In the genomic region with DNA sequence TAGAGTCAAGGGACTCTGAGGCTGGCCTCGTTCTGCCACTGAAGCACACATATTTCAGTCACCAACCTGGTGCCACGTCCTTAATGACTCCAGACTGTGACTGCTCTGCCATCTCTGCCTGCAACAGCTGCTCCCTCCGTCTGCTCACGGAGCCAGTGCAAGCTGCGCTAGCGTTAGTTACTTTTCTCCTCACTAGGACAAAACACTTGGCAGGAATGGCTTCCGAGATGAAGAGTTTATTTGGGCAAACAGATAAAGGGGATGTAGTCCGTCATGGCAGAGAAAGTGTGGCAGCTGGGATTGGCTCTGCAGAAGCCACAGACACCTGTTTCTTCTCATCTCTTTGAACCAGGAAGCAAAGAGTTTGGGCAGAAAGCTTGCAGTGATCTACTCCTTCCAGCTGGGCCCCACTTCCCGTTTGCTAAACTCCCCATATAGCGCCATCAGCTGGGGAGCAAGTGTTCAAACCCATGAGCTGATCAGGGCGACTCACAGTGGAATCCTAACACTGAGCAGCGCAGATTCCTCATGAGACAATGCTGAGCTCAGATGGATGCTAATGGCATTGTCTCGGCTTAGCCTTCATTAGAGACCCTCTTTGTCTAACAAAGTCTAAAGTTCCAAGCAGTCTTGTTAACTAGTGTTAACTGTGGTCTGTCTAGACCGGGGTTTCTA, we compare ENCODE assay signal across 7 mouse cellular contexts.
DNase-seq lines count a peak whose midpoint lies in the region; ATAC-seq and TF ChIP-seq lines count a peak whose summit lies in the region.

No protein-coding gene starts in this region.

- no peak overlapping the region for H3K9ac ChIP-seq in liver, postnatal 0 days (replicated peaks)
- H3K9ac ChIP-seq in neural tube, embryonic 15.5 days (replicated peaks), result no peak overlapping the region

- no peaks in the 10 kb centered on the region for H3K36me3 ChIP-seq in liver, postnatal 0 days (replicated peaks; ENCODE audit: insufficient read depth, low read length)
- no peaks in the 10 kb centered on the region for H3K36me3 ChIP-seq in neural tube, embryonic 15.5 days

- H3K4me1 ChIP-seq in liver, postnatal 0 days (ENCODE audit: insufficient read depth), result no peaks in the 10 kb centered on the region
- H3K4me1 ChIP-seq in bone marrow macrophage, adult 2 months (ENCODE audit: control insufficient read depth, insufficient read depth, low read length), result peaks cover 28% of the 10 kb centered on the region
- H3K4me1 ChIP-seq in neural tube, embryonic 15.5 days, result no peaks in the 10 kb centered on the region

- no peak for DNase-seq in liver, postnatal 0 days
- no peak for DNase-seq in liver
- DNase-seq in CD4-positive, CD25-positive, alpha-beta regulatory T cell, adult 2 months (ENCODE audit: low read depth, low spot score), result peak; percentile 74
- DNase-seq in urinary bladder, postnatal 25 days (ENCODE audit: low spot score), result no peak

- TF ChIP-seq EP300 in liver, postnatal 0 days (IDR thresholded peaks at IDR 0.05; ENCODE audit: low read depth), result no peak

- no peak overlapping the region for H3K27ac ChIP-seq in liver, postnatal 0 days (ENCODE audit: low read depth)
- H3K27ac ChIP-seq in bone marrow macrophage, adult 2 months (ENCODE audit: insufficient read depth, low read depth, low read length), result peak overlapping the region; percentile 57
- no peak overlapping the region for H3K27ac ChIP-seq in neural tube, embryonic 15.5 days (replicated peaks)

- TF ChIP-seq CTCF in liver, postnatal 0 days (IDR thresholded peaks at IDR 0.05; ENCODE audit: low read depth), result peak; percentile 28
- TF ChIP-seq CTCF in bone marrow macrophage, adult 2 months (IDR thresholded peaks at IDR 0.05; ENCODE audit: low read depth, low read length), result no peak

- 62% methylated on average over 14 of the region's 14 CpGs for WGBS in liver, postnatal 0 days (ENCODE audit: insufficient replicate concordance)
- WGBS in neural tube, embryonic 15.5 days, result 74% methylated on average over 14 of the region's 14 CpGs

- no peak overlapping the region for H3K4me2 ChIP-seq in liver, postnatal 0 days (ENCODE audit: low read depth, low read length)
- no peak overlapping the region for H3K4me2 ChIP-seq in neural tube, embryonic 15.5 days

- TF ChIP-seq POLR2A in bone marrow macrophage, adult 2 months (IDR thresholded peaks at IDR 0.05; ENCODE audit: borderline replicate concordance, low read depth, low read length), result no peak

- no peak overlapping the region for H3K4me3 ChIP-seq in liver, postnatal 0 days (ENCODE audit: low read depth, low read length)
- H3K4me3 ChIP-seq in bone marrow macrophage, adult 2 months (ENCODE audit: insufficient read depth, low read length), result no peak overlapping the region
- no peak overlapping the region for H3K4me3 ChIP-seq in neural tube, embryonic 15.5 days (replicated peaks)

- ATAC-seq in liver, postnatal 0 days, result peak; percentile 40; the same call in 1 of the 2 replicates
- peak; percentile 35; the same call in 1 of the 2 replicates for ATAC-seq in neutrophil, adult 5-6 weeks (ENCODE audit: extremely low read depth, insufficient number of reproducible peaks, low FRiP score, poor library complexity, severe bottlenecking)
- no peak for ATAC-seq in neural tube, embryonic 15.5 days (ENCODE audit: low FRiP score)

- H3K9me3 ChIP-seq in liver, postnatal 0 days (ENCODE audit: low read length), result no peaks in the 10 kb centered on the region
- no peaks in the 10 kb centered on the region for H3K9me3 ChIP-seq in neural tube, embryonic 15.5 days (replicated peaks)

- no peaks in the 10 kb centered on the region for H3K27me3 ChIP-seq in liver, postnatal 0 days (ENCODE audit: insufficient read depth, low read length)
- H3K27me3 ChIP-seq in neural tube, embryonic 15.5 days (replicated peaks), result no peaks in the 10 kb centered on the region
